Mouse (Mus musculus) frontal cortex, postnatal 14 days (tissue): ENCODE data around the gene Acap3.
A peak's percentile ranks its signal among the peaks of the same experiment; 100 is the strongest.

Source experiments
- DNase-seq, 2 experiments: peaks; one replicate each; pipeline ENCODE4 v3.0.0; 2022; ENCODE audit warnings: low spot score in 2 of 2

The Acap3 gene

GRCm38 (mm10) chr4:155886330-155886729 is 5.3 kb upstream of the Acap3 start:
- DNase-seq = no peak

GRCm38 (mm10) chr4:155887674-155888073 is 3.9 kb upstream of the Acap3 start:
- no peak for DNase-seq

GRCm38 (mm10) chr4:155888181-155888580 is 3.4 kb upstream of the Acap3 start:
- DNase-seq = peak in 1 of 2 experiments; percentile 3

GRCm38 (mm10) chr4:155889316-155889715 is 2.3 kb upstream of the Acap3 start:
- DNase-seq = peak in 1 of 2 experiments; percentile 3

- peak in 1 of 2 experiments; percentile 29 for DNase-seq
Measured at GRCm38 (mm10) chr4:155891011-155891471, 581 bp upstream of the Acap3 start.

- DNase-seq = peak in 1 of 2 experiments; percentile 71
Measured at GRCm38 (mm10) chr4:155892017-155892416, 395 bp downstream of the Acap3 start.

- peak; percentile 27 to 34 for DNase-seq
Measured at GRCm38 (mm10) chr4:155892438-155893211, 1.0 kb downstream of the Acap3 start.

GRCm38 (mm10) chr4:155893212-155893690 is 1.6 kb downstream of the Acap3 start:
- DNase-seq = peak; percentile 4 to 6

GRCm38 (mm10) chr4:155894311-155894881 is 2.8 kb downstream of the Acap3 start:
- DNase-seq = peak; percentile 67

- peak; percentile 74 to 77 for DNase-seq
Measured at GRCm38 (mm10) chr4:155895216-155895615, 3.6 kb downstream of the Acap3 start.

GRCm38 (mm10) chr4:155895826-155896225 is 4.2 kb downstream of the Acap3 start:
- peak in 1 of 2 experiments; percentile 3 for DNase-seq

- DNase-seq = peak in 1 of 2 experiments; percentile 3
Measured at GRCm38 (mm10) chr4:155896461-155896860, 4.8 kb downstream of the Acap3 start.

GRCm38 (mm10) chr4:155898318-155898717 is 6.7 kb downstream of the Acap3 start:
- no peak for DNase-seq

- DNase-seq = peak in 1 of 2 experiments; percentile 3
Measured at GRCm38 (mm10) chr4:155899355-155899754, 7.7 kb downstream of the Acap3 start.

GRCm38 (mm10) chr4:155901205-155901604 is 9.6 kb downstream of the Acap3 start:
- DNase-seq = peak; percentile 32 to 52

- DNase-seq = peak in 1 of 2 experiments; percentile 3
Measured at GRCm38 (mm10) chr4:155903246-155903645, 11.6 kb downstream of the Acap3 start.

GRCm38 (mm10) chr4:155904318-155905102 is 12.9 kb downstream of the Acap3 start:
- DNase-seq = peak; percentile 8

- DNase-seq = no peak
Measured at GRCm38 (mm10) chr4:155905634-155906033, 14.0 kb downstream of the Acap3 start.

- peak; percentile 2 to 3 for DNase-seq
Measured at GRCm38 (mm10) chr4:155906125-155906524, 14.5 kb downstream of the Acap3 start.

- peak in 1 of 2 experiments; percentile 2 for DNase-seq
Measured at GRCm38 (mm10) chr4:155907003-155907402, 15.4 kb downstream of the Acap3 start.

GRCm38 (mm10) chr4:155908281-155908680 is 16.7 kb downstream of the Acap3 start:
- DNase-seq = peak in 1 of 2 experiments; percentile 3

- DNase-seq = peak in 1 of 2 experiments; percentile 4
Measured at GRCm38 (mm10) chr4:155908751-155909150, 17.1 kb downstream of the Acap3 start.
